Mouse (Mus musculus): ENCODE results near the gene Myom1. TPM values are rescaled to one million over a fixed set of nuclear protein-coding genes. Genes with fewer than 3 reads are reported as not detected.
"Not testable (repeated sequence)": the region's sequence is repeated elsewhere in the genome, so short reads cannot be mapped to it uniquely, and the experiment has no call there.

The Myom1 gene
- 100 to 1,000 TPM; 917 to 927 TPM for total RNA-seq (2021)
- long read RNA-seq, experiment 1, full-length matches to known transcripts: 196 of 404 reads
- long read RNA-seq, experiment 1, partial matches to known transcripts: 193 of 404 reads
- long read RNA-seq, experiment 1, other reads (novel, unspliced or antisense): 15 of 404 reads
- long read RNA-seq, experiment 2, full-length matches to known transcripts: 322 of 599 reads
- long read RNA-seq, experiment 2, partial matches to known transcripts: 245 of 599 reads
- long read RNA-seq, experiment 2, other reads (novel, unspliced or antisense): 32 of 599 reads

DNA sequence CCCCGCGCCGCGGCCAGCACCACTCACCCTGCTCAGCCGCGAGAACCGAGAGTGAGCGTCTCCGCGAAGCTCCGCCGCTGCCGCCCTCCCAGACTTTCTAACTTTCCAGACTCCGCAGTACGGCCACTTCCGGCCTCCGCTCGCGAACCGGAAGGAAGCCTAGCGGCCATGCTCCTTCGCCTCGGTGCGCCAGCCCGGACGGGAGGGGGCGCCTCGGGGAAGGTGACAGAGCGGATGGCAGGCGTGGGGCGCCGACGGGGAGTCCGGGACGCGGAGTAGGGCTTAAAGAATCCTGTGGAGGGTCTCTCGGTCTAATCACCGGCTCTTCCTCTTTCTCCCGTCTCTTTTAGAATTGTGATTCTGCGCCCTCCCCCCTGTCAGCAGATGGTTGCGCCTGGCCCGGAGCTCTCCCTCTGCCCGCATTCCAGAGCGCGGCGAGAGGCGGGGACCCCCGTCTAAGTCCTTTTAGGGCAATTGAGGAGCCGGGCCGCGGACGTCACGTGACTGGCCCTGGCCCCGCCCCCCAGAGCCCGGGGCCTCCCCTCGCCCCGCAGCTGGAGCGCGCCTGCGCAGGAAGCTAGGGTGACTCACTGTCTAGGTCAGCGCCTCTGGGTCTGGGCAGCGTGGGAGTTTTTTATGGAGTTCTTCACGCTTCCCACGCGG, at the start of gene Myom1:
Gene Myom1 (plus strand): TSS at position 553 of the 663 bp plus-strand sequence.
- DNase-seq (ENCODE audit: low spot score in 2 of 2): peak; percentile 100

DNA sequence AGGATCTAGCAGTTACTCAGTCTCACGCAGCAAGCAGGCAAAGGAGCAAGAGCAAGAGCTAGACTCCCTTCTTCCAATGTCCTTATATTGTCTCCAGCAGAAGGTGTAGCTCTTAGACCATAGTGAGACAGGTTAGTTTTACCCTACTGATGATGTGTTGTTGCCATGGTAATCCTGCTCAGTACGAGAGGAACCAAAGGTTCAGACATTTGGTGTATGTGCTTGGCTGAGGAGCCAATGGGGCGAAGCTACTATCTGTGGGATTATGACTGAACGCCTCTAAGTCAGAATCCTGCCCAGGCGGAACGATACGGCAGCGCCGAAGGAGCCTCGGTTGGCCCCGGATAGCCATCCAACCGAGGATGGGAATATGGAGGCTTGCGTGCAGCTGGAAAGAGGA, 38.9 kb upstream of the Myom1 start:
- DNase-seq (ENCODE audit: low spot score in 2 of 2): peak; percentile 69 to 73

DNA sequence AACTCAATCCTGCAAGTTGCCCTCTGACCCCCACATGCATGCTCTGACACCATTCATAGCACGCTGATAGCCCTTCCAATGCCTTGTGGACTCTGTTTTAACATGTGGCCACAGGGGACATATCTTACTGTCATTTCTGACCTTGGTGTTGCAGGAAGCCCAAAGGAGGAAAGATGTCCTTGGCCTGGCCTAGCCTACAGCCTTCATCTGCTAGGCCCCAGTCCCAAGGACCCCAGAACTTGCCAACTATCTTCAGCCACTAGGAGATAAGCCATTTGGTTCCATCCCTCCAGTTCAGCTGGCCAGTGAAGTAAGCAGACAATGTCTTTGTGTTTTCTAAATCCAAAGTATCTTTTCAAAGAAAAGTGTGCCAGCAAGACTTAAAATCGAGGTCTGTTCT, 37.2 kb upstream of the Myom1 start:
- no peak for DNase-seq (ENCODE audit: low spot score in 2 of 2)

DNA sequence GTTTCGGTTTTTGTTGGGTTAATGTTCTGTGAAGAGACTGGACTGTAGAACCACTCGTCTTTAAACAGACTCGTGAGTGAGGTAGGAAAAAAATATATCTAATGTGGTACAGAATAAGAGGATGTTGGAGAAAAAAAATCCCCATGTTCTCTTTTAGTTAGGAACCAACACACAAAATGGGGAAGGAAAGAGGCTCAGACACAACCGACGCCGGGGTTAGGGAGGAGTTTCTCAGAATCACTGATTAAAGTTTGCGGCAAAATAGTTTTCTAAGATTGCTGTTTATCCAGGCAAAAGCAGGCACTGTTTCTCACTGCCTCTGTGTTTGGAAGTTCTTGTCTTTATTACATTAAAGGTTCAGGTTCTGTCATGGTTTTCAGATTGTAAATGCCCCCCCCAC, 36.3 kb upstream of the Myom1 start:
- no peak for DNase-seq (ENCODE audit: low spot score in 2 of 2)

DNA sequence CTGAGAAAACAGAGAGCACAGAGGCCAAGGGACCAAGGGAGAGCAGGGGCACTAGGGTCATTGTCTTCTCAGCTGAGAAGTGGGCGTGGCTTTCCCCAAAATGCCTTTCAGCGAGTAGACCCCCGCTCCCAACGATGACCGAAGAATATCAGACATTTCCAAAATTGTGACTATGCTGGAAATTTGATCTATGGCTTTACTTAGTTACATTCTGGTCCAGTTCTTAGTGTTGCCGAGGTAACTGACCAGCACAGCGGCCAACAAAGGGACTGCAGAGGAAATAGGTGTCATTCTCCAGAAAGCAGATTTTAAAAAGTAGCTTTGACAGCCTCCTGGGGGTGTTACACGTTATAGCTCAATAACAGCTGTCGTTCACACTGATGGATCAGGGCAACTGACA, 35.2 kb upstream of the Myom1 start:
- DNase-seq (ENCODE audit: low spot score in 2 of 2): no peak

DNA sequence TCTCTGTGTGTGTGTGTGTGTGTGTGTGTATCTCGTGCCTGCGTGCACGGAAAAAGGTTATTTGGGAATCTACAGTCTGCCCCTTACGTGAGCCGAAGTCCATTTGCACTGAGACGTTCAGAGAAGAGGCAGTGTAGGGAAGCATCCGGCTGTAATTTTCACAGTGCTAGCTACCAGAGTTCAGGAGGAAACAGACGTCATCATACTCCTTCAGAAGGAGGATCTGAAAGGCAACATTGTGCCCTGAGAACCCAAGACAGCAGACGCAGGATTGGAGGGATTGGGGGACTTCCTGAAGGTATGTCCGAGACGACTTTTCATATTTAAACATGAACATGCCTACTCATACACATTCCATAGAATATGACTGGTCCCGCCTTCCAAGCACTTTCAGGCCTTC, 34.8 kb upstream of the Myom1 start:
- DNase-seq (ENCODE audit: low spot score in 2 of 2): no peak

DNA sequence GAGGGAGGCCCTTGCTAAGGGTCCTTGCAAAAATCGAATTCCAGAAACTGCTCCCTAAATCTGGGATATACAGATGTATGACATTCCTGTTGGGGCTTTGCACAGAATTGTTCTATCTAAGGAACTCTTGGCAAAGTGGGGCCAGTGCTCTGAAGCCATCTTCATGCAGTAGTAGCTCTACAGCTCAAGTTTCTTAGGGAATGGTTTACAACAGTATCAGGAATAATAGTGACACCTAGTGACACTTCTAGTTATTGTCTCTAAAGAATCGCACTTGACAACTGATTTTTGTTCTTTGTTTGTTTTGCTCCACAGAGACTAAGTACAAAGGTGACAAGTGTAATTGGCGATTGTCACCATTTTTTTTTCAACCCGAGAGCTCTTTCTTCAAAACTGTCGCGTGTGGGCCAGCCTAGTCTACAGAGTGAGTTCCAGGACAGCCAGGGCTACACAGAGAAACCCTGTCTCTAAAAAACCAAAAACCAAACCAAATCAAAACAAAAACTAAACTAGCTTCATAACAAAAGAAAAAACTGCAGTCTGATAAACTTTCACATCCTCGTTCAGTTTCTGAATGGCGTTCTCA, 33.7 kb upstream of the Myom1 start:
- DNase-seq (ENCODE audit: low spot score in 2 of 2): no peak

DNA sequence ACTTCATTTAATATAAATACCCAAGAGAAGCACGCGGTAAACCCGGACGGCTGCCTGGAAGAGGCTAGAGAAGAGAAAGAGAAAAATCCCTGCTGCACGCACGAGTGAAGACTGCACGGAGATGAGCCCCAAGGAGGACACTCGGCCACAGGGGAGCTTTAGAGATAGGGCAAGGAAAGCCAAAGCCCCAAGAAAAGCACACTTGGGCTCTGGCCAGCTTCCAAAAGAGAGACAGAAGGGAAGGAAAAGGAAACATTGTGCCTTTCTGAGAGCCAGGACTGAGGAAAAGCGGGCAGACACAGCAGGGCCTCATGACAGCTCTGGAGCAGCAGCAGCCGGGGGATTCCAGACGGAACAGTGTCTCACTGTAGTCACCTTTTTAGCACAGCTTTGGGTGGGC, 31.2 kb upstream of the Myom1 start:
- no peak for DNase-seq (ENCODE audit: low spot score in 2 of 2)

DNA sequence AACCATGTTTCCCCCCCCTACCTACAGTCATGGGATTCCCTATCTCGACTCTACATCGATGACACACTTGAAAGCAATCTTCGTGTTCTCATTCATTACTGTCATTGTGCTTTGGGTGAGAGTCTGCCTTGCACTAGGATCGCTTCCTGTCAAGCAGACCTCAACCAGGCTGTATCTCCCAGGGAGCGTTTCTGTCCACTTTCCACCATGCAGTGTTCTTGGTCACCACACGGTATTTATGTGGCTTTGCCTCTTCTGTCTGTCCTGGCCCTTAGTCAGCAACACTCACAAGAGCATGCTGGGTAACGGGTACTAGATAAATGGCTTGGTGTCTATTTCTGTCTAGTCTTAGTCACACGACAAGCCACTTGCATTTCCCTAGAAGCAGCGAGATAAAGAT, 29.0 kb upstream of the Myom1 start:
- DNase-seq (ENCODE audit: low spot score in 2 of 2): no peak

DNA sequence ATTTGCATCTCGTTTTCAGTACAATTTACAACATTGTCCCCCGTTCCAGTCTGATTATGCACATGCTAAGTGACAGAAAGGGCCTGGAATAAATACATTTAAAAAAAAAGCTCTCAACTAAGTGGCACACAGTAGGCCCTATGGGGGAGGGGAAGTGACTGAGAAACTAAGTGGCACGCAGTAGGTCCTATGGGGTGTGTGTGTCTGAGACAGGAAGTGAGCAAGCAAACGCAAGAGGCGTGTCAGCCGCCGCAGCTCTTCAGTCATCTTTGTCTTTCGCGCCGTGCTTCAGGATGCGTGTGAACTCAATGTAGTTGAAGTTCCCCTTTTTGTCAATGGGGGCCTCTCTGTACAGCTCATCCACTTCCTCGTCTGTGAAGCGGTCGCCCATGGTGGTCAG, 28.4 kb upstream of the Myom1 start:
- DNase-seq (ENCODE audit: low spot score in 2 of 2): not testable (repeated sequence)

DNA sequence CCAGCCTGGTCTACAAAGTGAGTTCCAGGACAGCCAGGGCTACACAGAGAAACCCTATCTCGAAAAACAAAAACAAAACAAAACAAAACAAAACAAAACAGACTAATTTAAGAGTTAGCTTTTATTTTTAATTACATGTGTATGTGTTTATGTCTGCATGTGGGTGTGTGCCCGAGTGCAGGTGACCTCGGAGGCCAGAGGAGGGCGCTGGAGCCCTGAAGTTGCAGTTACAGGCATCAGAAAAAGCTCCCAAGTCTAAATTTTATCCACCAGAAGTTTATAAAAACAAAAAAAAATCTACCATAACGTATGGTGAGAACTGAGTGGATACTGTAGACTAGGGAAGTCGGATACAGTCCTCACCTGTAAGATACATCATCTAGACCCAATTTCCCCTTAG, 24.6 kb upstream of the Myom1 start:
- no peak for DNase-seq (ENCODE audit: low spot score in 2 of 2)

DNA sequence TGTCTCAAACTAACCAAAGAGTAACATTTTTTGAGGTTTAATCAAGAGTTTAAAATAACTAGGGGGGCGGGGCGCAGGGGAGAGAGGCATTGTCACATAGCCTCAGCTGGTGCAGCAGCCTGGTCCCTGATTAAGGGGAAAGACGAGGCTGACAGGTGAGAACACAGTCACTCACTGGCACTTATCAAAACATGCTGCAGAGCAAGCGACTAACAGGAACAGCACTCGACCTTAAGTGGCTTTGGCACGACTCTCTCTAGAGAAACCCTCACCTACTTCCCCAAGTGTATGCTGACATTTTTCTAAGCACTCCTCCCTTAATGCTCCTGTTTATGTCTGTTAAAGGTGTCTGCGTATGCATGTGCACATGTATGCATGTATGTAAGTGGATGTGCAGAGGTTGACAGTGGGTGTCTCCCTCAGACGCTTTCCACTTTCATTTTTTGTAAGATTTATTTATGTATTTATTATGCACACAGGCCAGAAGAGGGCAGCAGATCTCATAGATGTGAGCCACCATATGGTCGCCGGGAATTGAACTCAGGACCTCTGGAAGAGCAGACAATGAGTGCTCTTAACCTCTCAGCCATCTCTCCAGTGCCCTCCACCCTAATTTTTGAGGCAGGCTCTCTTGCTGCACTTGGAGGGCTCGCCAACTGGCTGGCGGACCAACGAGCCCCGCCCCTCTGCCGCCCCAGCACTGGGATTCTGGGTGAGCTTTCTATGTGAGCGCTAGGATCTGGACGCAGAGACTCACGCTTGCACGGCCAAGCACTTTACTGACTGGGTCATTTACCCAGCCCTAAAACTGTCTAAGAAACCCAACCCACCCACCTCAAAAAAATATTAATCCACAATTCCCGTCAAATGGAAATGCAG, 22.8 kb upstream of the Myom1 start:
- no peak for DNase-seq (ENCODE audit: low spot score in 2 of 2)

DNA sequence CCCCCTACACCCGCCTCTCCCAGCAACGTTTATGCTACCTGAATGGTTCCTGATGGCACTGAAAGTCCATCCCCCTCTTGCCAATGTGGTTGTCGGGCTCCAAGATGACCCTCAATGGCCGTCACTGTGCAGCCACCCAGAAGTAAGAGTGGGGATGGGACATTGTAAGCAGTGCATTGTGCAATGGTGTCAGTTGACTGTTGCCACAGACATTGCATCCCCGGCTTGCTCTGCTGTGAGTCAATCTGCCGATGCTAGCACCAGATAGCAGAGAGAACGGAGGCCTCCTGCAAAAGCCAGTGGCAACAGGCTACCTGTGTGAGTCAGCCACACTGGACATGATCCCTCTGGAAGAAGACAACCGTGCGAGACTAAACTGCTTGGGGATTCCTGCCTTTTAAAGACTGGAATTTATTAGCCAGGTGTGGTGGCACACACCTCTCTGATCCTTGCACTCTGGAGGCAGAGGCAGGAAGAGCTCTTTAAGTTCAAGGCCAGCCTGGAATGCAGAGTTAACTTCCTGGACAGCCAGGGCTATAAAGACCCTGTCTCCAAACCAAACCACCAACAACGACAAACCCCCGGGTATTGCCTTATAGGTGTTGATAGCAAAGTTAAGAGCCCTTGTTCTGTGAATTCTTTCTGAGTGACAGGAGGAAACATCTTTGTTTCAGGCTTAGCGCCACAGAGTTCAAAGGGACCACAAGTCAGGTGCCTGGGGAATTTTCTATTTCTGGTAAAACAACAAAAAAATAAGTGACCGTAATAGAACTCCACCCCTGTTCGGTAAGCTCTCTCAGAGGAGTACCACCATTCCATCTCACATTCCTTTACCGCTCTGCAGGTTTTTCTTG, 16.7 kb upstream of the Myom1 start:
- no peak for DNase-seq (ENCODE audit: low spot score in 2 of 2)

DNA sequence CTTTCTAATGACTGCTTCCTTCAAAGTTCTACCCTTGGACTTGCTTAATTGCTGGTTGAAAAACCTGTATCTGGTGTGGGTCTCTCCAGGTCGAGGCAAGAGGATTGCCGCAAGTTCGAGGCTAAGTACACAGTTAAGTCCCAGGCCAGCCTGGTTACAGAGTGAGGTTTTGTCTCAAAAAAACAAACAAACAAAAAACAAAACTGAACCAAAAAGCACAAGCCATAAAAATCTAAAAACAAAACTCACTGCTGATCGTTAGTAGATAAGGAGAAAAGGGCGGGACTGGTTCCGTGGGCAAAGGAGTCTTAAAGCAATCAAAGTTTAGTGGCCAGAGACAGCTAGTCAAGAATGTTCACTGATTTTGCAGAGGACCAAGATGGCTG, 16.1 kb upstream of the Myom1 start:
- no peak for DNase-seq (ENCODE audit: low spot score in 2 of 2)

DNA sequence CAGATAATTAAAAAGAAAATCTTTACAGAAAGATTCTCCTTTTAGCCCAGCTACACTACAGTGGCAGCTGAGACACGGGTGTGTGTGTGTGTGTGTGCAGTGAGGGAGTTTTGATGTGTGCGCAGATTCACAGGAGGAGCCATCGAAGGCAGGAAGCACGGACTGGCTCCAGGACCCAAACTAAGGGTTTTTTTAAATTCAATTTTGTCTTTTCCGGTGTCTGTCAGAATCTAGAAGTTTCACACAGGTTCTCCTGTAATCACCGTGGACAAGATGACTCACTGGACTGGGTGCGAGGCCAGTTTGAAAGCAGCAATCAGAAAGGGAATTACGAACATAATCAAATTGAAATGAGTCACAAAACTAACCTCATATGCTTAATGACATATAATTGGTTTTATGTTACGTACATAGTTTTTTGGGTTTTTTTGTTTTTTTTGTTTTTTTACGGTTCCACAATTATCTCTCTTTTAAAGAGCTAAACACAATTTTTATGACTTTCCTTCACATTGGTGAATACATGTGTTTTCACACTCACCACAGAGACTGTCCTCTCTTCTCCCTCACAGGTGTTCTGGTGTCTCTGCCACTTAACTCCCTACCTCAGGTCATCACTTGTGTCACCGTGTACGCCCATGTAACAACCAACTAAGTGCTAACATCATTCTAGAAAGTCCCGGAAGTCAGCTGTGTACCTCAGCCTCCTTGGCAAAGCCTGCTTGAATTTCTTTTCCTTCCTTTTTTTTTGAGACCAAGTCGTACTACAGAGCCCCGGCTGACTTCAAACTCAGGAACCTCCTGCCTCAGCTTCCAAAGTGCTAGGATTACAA, 15.4 kb upstream of the Myom1 start:
- no peak for DNase-seq (ENCODE audit: low spot score in 2 of 2)

DNA sequence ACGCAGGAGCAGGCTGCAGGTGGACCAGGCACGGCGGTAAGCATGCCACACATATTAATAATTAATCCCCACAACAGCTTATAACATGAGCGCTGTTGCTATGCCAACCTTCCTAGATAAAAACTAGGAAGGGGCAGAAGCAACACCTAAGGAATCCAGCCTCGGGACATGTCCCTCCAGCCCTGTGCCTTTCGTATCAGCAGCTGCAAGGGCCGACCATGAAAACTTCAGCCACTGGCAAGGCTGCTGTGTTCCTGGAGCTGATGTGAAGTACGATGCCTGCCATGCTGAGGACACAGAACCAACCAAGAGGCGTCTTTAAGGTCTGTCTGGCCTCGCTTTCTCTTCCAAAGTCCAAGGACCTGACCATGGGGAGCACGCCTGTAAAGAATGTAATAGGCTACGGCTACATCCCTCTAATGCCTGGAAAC, 14.1 kb upstream of the Myom1 start:
- DNase-seq (ENCODE audit: low spot score in 2 of 2): no peak

DNA sequence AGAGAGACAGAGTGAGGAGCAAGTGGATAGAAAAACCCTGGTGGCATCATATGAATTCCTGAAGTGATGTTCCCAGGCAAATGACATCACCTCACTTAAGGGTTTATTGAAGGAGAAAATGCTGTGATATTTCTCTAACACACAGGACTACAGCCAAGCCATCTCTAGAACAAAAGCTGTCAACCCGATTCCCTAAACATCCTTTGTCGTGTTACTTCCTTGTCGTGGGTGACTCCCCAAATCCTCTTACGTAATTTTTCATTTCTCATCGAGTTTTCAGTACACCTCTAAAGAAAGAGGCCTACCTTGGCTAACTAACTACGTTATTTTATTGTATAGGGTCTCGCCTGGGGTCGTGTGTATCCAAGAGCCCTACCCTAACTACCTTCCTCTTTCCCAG, 13.0 kb upstream of the Myom1 start:
- no peak for DNase-seq (ENCODE audit: low spot score in 2 of 2)

DNA sequence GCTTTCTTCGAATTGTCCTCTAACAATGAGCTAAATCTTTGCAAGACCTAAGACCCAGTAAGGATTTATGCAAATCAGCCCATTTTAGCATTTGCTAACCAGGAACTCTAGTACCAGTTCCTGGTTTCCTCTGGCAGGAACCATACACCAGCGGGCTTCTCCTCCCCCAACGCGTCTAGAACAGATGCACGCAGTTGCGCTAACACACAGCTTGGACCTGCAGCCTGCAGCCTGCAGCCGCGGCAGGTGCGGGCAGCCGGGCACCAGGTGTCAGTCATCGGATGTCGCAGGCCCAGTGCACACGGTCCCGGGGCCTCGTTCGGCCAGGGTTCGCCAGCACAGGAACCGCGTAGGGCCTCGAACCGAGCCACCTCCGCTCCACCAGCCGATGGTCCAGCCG, 12.4 kb upstream of the Myom1 start:
- DNase-seq (ENCODE audit: low spot score in 2 of 2): no peak

DNA sequence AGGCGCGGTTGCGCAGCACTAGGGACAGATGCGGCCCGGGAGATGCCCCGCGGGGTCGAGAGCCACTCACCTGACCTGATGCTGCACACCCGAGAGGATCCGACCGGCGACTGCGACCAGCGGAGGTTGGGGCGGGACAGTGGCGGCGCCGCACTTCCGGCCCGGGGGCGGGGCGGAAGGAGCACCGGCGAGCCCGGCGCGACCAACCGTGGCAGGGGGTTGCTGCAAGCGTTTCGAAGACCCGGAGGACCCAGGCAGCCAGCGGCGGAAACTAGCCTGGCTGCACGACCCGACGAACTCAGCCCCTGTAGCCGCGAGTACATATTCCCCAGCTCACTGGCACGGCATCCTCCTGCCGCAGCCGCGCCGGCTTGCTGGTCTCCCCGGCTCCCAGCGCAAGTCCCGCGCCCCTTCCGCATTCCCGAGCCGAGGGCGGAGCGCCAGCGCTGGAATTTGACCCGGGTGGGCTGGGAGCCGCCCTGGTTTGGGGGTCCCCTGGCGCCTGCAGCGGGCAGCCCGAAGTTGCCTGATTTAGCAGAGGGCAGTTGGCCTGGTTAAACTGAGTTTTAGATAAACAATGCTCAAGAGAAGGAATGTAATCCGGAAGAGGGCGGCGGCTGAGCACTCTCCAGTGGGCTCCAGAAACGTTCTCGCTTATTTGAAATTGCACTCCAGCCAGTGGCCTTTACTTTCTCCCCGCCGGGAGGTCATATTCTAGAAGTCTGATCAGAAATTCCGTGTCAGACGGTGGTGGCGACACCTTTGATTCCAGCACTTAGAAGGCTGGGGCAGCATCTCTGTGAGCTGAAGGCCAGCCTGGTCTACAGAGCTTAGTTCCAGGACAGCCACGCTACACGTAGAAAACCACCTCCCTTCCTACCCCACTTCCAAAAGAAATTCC, 11.8 kb upstream of the Myom1 start:
- DNase-seq (ENCODE audit: low spot score in 2 of 2): peak; percentile 86 to 91
